Mouse (Mus musculus) kidney, embryonic 14.5 days (tissue): ENCODE measurements around the gene Pitpnc1. TPM values are rescaled to one million over a fixed set of nuclear protein-coding genes. Genes with fewer than 3 reads are reported as not detected.

Source experiments
- ATAC-seq: fragments of 200-750 bp; cut with Nextera tagmentation; 2 replicates; pipeline ENCODE4 v1.8.0; 2017; ENCODE audit warnings: moderate number of reproducible peaks, mild to moderate bottlenecking, moderate TSS enrichment, moderate library complexity; ENCODE audit not compliant: low FRiP score, low TSS enrichment
- H3K27ac ChIP-seq: fragments of 300-500 bp; sonication (generic); 2 replicates; pipeline ENCODE4 v1.5.1; 2014; ENCODE audit warnings: low read depth, mild to moderate bottlenecking, low read length, moderate library complexity, mixed read lengths
- H3K27me3 ChIP-seq: fragments of 300-500 bp; sonication (generic); 2 replicates; pipeline ENCODE4 v1.6.1; 2014; ENCODE audit warnings: mild to moderate bottlenecking, low read length; ENCODE audit not compliant: control insufficient read depth, insufficient read depth
- H3K36me3 ChIP-seq: fragments of 300-500 bp; sonication (generic); 2 replicates; pipeline ENCODE4 v1.6.1; 2014; ENCODE audit warnings: low read length, mixed read lengths; ENCODE audit not compliant: control insufficient read depth, insufficient read depth
- H3K4me1 ChIP-seq: fragments of 300-500 bp; sonication (generic); 2 replicates; pipeline ENCODE4 v1.6.1; 2014; ENCODE audit warnings: low read length, mixed read lengths; ENCODE audit not compliant: control insufficient read depth, insufficient read depth
- H3K4me2 ChIP-seq: fragments of 300-500 bp; sonication (generic); replicated peaks from 2 replicates; pipeline ENCODE4 v1.6.1; 2014; ENCODE audit warnings: low read depth, mild to moderate bottlenecking, low read length
- H3K4me3 ChIP-seq: fragments of 300-500 bp; sonication (generic); 2 replicates; pipeline ENCODE4 v1.5.1; 2014; ENCODE audit warnings: mild to moderate bottlenecking, low read length
- H3K9ac ChIP-seq: fragments of 300-500 bp; sonication (generic); 2 replicates; pipeline ENCODE4 v1.6.1; 2014; ENCODE audit warnings: low read depth, mild to moderate bottlenecking, low read length, moderate library complexity
- H3K9me3 ChIP-seq: fragments of 300-500 bp; sonication (generic); 2 replicates; pipeline ENCODE4 v1.6.1; 2016; ENCODE audit warnings: low read length; ENCODE audit not compliant: control insufficient read depth
- WGBS: fragments of 180-500 bp; shearing (Covaris S2); extraction: QIAGEN DNeasy Blood & Tissue Kit; methylation state at CpG from one replicate; pipeline ENCODE4 v1.1.7; 2014; 5-methylcytosine and 5-hydroxymethylcytosine counted together
- polyA plus RNA-seq: library from polyadenylated mRNA; unstranded; fragments of >200 nt; fragmentation: Nextera tagmentation; extraction: Ambion mirVana; gene quantifications from 2 replicates; pipeline ENCODE4 v1.2.1, GENCODE M21; 2014

The Pitpnc1 gene
- polyA plus RNA-seq, 1 experiment from 2014 or later, result 19.4 TPM

- WGBS, result 93% methylated on average over 3 of the region's 3 CpGs
- Histone ChIP-seq H3K4me3 (no peak overlapping the region), H3K27me3 (no peaks in the 10 kb centered on the region), H3K4me1 (no peaks in the 10 kb centered on the region), H3K9ac (no peak overlapping the region), H3K27ac (no peak overlapping the region), H3K4me2 (no peak overlapping the region), H3K9me3 (no peaks in the 10 kb centered on the region), H3K36me3 (no peaks in the 10 kb centered on the region)
- ATAC-seq, result no peak
Observed at GRCm38 (mm10) chr11:107462478-107462877, 8.0 kb downstream of the Pitpnc1 start.

GRCm38 (mm10) chr11:107459828-107460227 is 10.7 kb downstream of the Pitpnc1 start:
- H3K27ac ChIP-seq, result no peak overlapping the region
- no peak overlapping the region for H3K4me2 ChIP-seq
- no peaks in the 10 kb centered on the region for H3K36me3 ChIP-seq
- H3K9me3 ChIP-seq, result no peaks in the 10 kb centered on the region
- ATAC-seq, result no peak
- H3K4me3 ChIP-seq, result no peak overlapping the region
- no peak overlapping the region for H3K9ac ChIP-seq
- WGBS, result 89% methylated on average over 7 of the region's 7 CpGs
- no peaks in the 10 kb centered on the region for H3K27me3 ChIP-seq
- H3K4me1 ChIP-seq, result peaks cover 3% of the 10 kb centered on the region; the same call in 1 of the 2 replicates

GRCm38 (mm10) chr11:107458986-107459385 is 11.5 kb downstream of the Pitpnc1 start:
- no peaks in the 10 kb centered on the region for H3K36me3 ChIP-seq
- 84% methylated on average over 7 of the region's 7 CpGs for WGBS
- ATAC-seq, result no peak

GRCm38 (mm10) chr11:107458286-107458685 is 12.2 kb downstream of the Pitpnc1 start:
- 75% methylated on average over 12 of the region's 12 CpGs for WGBS
- no peak for ATAC-seq
- Histone ChIP-seq H3K4me1 (peaks cover 3% of the 10 kb centered on the region; the same call in 1 of the 2 replicates), H3K9ac (no peak overlapping the region), H3K4me2 (no peak overlapping the region), H3K27me3 (no peaks in the 10 kb centered on the region), H3K27ac (no peak overlapping the region), H3K9me3 (no peaks in the 10 kb centered on the region), H3K4me3 (no peak overlapping the region), H3K36me3 (no peaks in the 10 kb centered on the region)

More at GRCm38 (mm10) chr11:107458986-107459385, 11.5 kb downstream of the Pitpnc1 start:
- no peaks in the 10 kb centered on the region for H3K9me3 ChIP-seq
- H3K27ac ChIP-seq, result no peak overlapping the region
- no peak overlapping the region for H3K9ac ChIP-seq
- H3K27me3 ChIP-seq, result no peaks in the 10 kb centered on the region
- H3K4me1 ChIP-seq, result peaks cover 3% of the 10 kb centered on the region; the same call in 1 of the 2 replicates
- H3K4me2 ChIP-seq, result no peak overlapping the region
- H3K4me3 ChIP-seq, result no peak overlapping the region

DNA sequence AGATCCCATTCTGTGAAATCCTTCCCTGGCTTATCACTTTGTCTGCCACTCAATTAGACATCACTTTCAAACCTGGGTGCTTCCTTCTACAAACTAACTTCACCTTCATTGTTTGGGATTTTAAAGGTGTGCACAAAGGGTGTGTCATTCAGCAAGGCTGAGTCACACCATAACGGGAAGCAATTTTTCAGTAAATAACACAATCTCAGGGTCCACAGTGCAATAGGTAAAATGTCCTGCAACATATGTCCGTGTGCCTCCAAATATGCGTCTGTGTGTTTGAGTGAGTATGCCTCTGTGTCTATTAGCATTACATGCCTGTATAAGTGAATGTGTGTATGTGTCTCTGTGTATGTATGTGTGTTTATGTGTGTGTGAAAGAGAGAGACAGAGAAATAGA is 13.2 kb downstream of the Pitpnc1 start:
- no peaks in the 10 kb centered on the region for H3K36me3 ChIP-seq
- no peak overlapping the region for H3K9ac ChIP-seq
- no peak overlapping the region for H3K27ac ChIP-seq
- no peak overlapping the region for H3K4me2 ChIP-seq
- no peaks in the 10 kb centered on the region for H3K27me3 ChIP-seq
- peaks cover 3% of the 10 kb centered on the region; the same call in 1 of the 2 replicates for H3K4me1 ChIP-seq
- ATAC-seq, result no peak
- H3K9me3 ChIP-seq, result no peaks in the 10 kb centered on the region
- no peak overlapping the region for H3K4me3 ChIP-seq
- 88% methylated on average over 3 of the region's 3 CpGs for WGBS

DNA sequence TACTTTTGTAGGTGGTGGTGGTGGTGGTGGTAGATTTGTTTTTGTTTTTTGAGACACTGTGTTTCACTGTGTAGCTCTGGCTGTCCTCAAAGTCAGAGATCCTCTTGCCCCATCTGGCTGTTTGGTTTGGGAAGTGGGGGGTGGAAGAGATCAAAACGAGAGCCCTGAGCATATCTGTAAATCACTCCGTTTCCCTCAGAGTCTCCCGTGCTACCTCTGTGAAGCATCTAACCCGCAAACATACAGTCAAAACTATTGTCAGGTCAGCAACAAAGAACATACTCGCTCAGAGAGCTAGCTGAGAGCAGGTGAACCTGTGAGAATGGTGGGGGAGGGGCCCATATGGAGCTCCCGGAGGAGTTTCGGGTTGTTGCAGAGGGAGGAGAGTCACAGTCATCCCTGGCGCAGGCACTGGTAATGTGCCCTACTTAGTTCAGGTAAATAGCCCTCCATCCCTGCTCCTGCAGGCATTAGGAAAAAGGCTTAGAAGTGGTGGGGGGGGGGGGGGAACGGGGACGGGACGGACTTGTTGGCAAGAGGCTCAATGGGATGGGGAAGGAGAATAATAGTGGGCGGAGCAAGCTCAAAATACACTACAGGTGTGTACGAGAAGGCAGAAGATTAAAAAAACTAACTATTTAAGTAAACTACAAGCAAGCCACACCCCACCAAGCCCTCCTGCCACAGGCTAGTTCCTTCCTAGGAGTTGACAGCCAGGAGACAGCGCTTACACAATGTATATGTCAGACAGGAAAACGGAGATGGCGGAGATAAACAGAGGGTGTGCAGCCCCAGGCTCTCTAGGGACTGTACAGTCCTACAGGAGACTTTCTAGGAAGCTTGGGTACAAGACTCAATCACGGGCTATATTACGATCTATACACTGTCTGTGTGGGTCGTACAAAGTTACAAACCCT is 15.7 kb downstream of the Pitpnc1 start:
- H3K4me3 ChIP-seq, result no peak overlapping the region
- no peak overlapping the region for H3K9ac ChIP-seq
- ATAC-seq, result no peak
- H3K27ac ChIP-seq, result no peak overlapping the region
- no peaks in the 10 kb centered on the region for H3K9me3 ChIP-seq
- no peaks in the 10 kb centered on the region for H3K27me3 ChIP-seq
- no peaks in the 10 kb centered on the region for H3K36me3 ChIP-seq
- H3K4me2 ChIP-seq, result peak overlapping the region; percentile 6
- peaks cover 14% of the 10 kb centered on the region for H3K4me1 ChIP-seq
- 47% methylated on average over 17 of the region's 19 CpGs for WGBS

- Histone ChIP-seq H3K9me3 (no peaks in the 10 kb centered on the region), H3K4me2 (no peak overlapping the region), H3K27ac (no peak overlapping the region), H3K27me3 (no peaks in the 10 kb centered on the region), H3K36me3 (no peaks in the 10 kb centered on the region), H3K9ac (no peak overlapping the region), H3K4me1 (peaks cover 31% of the 10 kb centered on the region), H3K4me3 (no peak overlapping the region)
- ATAC-seq, result no peak
- 92% methylated on average over 7 of the region's 7 CpGs for WGBS
Observed at GRCm38 (mm10) chr11:107452053-107452452, 18.4 kb downstream of the Pitpnc1 start.

GRCm38 (mm10) chr11:107451106-107451505 is 19.4 kb downstream of the Pitpnc1 start:
- Histone ChIP-seq H3K27me3 (no peaks in the 10 kb centered on the region), H3K9me3 (no peaks in the 10 kb centered on the region), H3K36me3 (no peaks in the 10 kb centered on the region), H3K27ac (no peak overlapping the region), H3K4me1 (peaks cover 31% of the 10 kb centered on the region), H3K4me2 (no peak overlapping the region), H3K4me3 (no peak overlapping the region), H3K9ac (no peak overlapping the region)
- no peak; the same call in 1 of the 2 replicates for ATAC-seq
- WGBS, result 63% methylated on average over 10 of the region's 10 CpGs

GRCm38 (mm10) chr11:107450097-107450496 is 20.4 kb downstream of the Pitpnc1 start:
- WGBS, result 60% methylated on average over 6 of the region's 6 CpGs
- ATAC-seq, result no peak
- H3K9ac ChIP-seq, result no peak overlapping the region

More at GRCm38 (mm10) chr11:107450097-107450496, 20.4 kb downstream of the Pitpnc1 start:
- no peaks in the 10 kb centered on the region for H3K36me3 ChIP-seq
- H3K4me3 ChIP-seq, result no peak overlapping the region
- no peaks in the 10 kb centered on the region for H3K27me3 ChIP-seq
- no peak overlapping the region for H3K4me2 ChIP-seq
- H3K4me1 ChIP-seq, result peaks cover 29% of the 10 kb centered on the region
- H3K27ac ChIP-seq, result no peak overlapping the region
- H3K9me3 ChIP-seq, result no peaks in the 10 kb centered on the region
